Mouse (Mus musculus) CH12.LX (cell line): ENCODE data around the gene Pxn. TPM values are rescaled to one million over a fixed set of nuclear protein-coding genes. Genes with fewer than 3 reads are reported as not detected.
A peak's percentile ranks its signal among the peaks of the same experiment; 100 is the strongest.

Experiments used
- DNase-seq: peaks from one replicate; pipeline ENCODE4 v3.0.0-alpha.2; 2013; ENCODE audit errors: extremely low read depth
- H3K27ac ChIP-seq: 2 replicates; pipeline ENCODE4 v1.5.1; 2012; ENCODE audit warnings: low read depth, mild to moderate bottlenecking, control low read depth, moderate library complexity; ENCODE audit not compliant: insufficient read depth
- H3K27me3 ChIP-seq: replicated peaks from 2 replicates; pipeline ENCODE3; 2012; ENCODE audit warnings: inconsistent platforms
- H3K36me3 ChIP-seq, 2 experiments: replicated peaks in 1 of 2; 2 replicates each; pipeline versions ENCODE3 to v1.6.1; 2012; ENCODE audit warnings: inconsistent platforms in 1 of 2, low read length in 1 of 2, mild to moderate bottlenecking in 1 of 2, mixed read lengths in 1 of 2, moderate library complexity in 1 of 2; ENCODE audit not compliant: control insufficient read depth in 1 of 2, insufficient read depth in 1 of 2
- H3K4me1 ChIP-seq, 2 experiments: 2 replicates each; pipeline ENCODE4 v1.6.1; 2012; ENCODE audit warnings: inconsistent platforms in 1 of 2, moderate library complexity in 1 of 2; ENCODE audit not compliant: insufficient read depth in 2 of 2, control insufficient read depth in 1 of 2
- H3K4me2 ChIP-seq: 2 replicates; pipeline ENCODE4 v1.6.1; 2012; ENCODE audit warnings: low read depth, mild to moderate bottlenecking, control low read depth; ENCODE audit not compliant: poor library complexity, insufficient read depth, severe bottlenecking
- H3K4me3 ChIP-seq, 3 experiments: fragments of 150-350 bp in 1 of 3; sonication (generic) in 1 of 3; replicated peaks in 1 of 3; 2 replicates each; pipeline versions ENCODE3 to v1.5.1; 2011 to 2012; ENCODE audit warnings: low read depth in 2 of 3, low read length in 2 of 3, mild to moderate bottlenecking in 2 of 3, moderate library complexity in 2 of 3, control low read depth in 1 of 3, improper control_type of control experiment in 1 of 3, inconsistent platforms in 1 of 3, mixed read lengths in 1 of 3; ENCODE audit not compliant: poor library complexity in 1 of 3
- H3K79me2 ChIP-seq: replicated peaks from 2 replicates; pipeline ENCODE4 v1.6.1; 2012; ENCODE audit warnings: mild to moderate bottlenecking, moderate library complexity; ENCODE audit not compliant: control insufficient read depth, poor library complexity, insufficient read depth, severe bottlenecking; ENCODE audit errors: extremely low read depth
- H3K9ac ChIP-seq: 2 replicates; pipeline ENCODE4 v1.6.1; 2012; ENCODE audit warnings: low read depth, mild to moderate bottlenecking, control low read depth, moderate library complexity; ENCODE audit not compliant: insufficient read depth
- H3K9me3 ChIP-seq: replicated peaks from 2 replicates; pipeline ENCODE3; 2012; ENCODE audit warnings: low read length, inconsistent platforms, mixed read lengths
- CHD2 ChIP-seq: IDR thresholded peaks from 2 replicates; pipeline ENCODE4 v1.6.1; 2011; ENCODE audit warnings: low read length, improper control_type of control experiment
- ELF1 ChIP-seq: IDR thresholded peaks from 2 replicates; pipeline ENCODE4 v1.6.1; 2014; ENCODE audit warnings: low read depth, mild to moderate bottlenecking, inconsistent platforms, low read length, improper control_type of control experiment
- IRF4 ChIP-seq: IDR thresholded peaks from 2 replicates; pipeline ENCODE4 v1.6.1; 2014; ENCODE audit warnings: low read depth, mild to moderate bottlenecking, inconsistent platforms, low read length, improper control_type of control experiment
- JUN ChIP-seq: IDR thresholded peaks from 2 replicates; pipeline ENCODE4 v1.6.1; 2011; ENCODE audit warnings: low read depth, mild to moderate bottlenecking, low read length, improper control_type of control experiment, moderate library complexity; ENCODE audit not compliant: insufficient read depth
- JUND ChIP-seq: conservative IDR thresholded peaks from 2 replicates; pipeline ENCODE4 v1.6.1; 2011; ENCODE audit warnings: low read depth, low read length, improper control_type of control experiment
- KAT2A ChIP-seq: IDR thresholded peaks from 2 replicates; pipeline ENCODE4 v1.6.1; 2012; ENCODE audit warnings: low read length, improper control_type of control experiment, inconsistent platforms; ENCODE audit not compliant: insufficient replicate concordance
- MEF2A ChIP-seq: IDR thresholded peaks from 2 replicates; pipeline ENCODE4 v1.6.1; 2014; ENCODE audit warnings: low read depth, mild to moderate bottlenecking, inconsistent platforms, low read length, improper control_type of control experiment, borderline replicate concordance
- MYC ChIP-seq: IDR thresholded peaks from 2 replicates; pipeline ENCODE4 v1.6.1; 2011; ENCODE audit warnings: low read depth, mild to moderate bottlenecking, improper control_type of control experiment, low read length
- NELFE ChIP-seq: IDR thresholded peaks from 2 replicates; pipeline ENCODE4 v1.6.1; 2011; ENCODE audit warnings: low read depth, low read length, improper control_type of control experiment
- NRF1 ChIP-seq: IDR thresholded peaks from 2 replicates; pipeline ENCODE4 v1.6.1; 2014; ENCODE audit warnings: low read depth, mild to moderate bottlenecking, inconsistent platforms, low read length, improper control_type of control experiment, moderate library complexity
- POLR2A ChIP-seq: IDR thresholded peaks from 2 replicates; pipeline ENCODE4 v1.6.1; 2011; ENCODE audit warnings: low read depth, mild to moderate bottlenecking, improper control_type of control experiment, low read length
- POLR2AphosphoS2 ChIP-seq: IDR thresholded peaks from 2 replicates; pipeline ENCODE4 v1.6.1; 2011; ENCODE audit warnings: low read depth, low read length, improper control_type of control experiment
- SIN3A ChIP-seq: IDR thresholded peaks from 2 replicates; pipeline ENCODE4 v1.6.1; 2012; ENCODE audit warnings: low read length, improper control_type of control experiment, inconsistent platforms
- TBP ChIP-seq: conservative IDR thresholded peaks from 2 replicates; pipeline ENCODE4 v1.6.1; 2011; ENCODE audit warnings: low read depth, low read length, improper control_type of control experiment
- ZC3H11A ChIP-seq: IDR thresholded peaks from 2 replicates; pipeline ENCODE4 v1.6.1; 2012; ENCODE audit warnings: low read depth, mild to moderate bottlenecking, inconsistent platforms, low read length, improper control_type of control experiment
- ZKSCAN1 ChIP-seq: IDR thresholded peaks from 2 replicates; pipeline ENCODE4 v1.6.1; 2012; ENCODE audit warnings: low read depth, inconsistent platforms, low read length, improper control_type of control experiment, borderline replicate concordance
- ZMIZ1 ChIP-seq: IDR thresholded peaks from 2 replicates; pipeline ENCODE4 v1.6.1; 2012; ENCODE audit warnings: low read depth, mild to moderate bottlenecking, inconsistent platforms, low read length, improper control_type of control experiment
- dilution Hi-C: fragments of 300-500 bp; cut with MboI; formaldehyde crosslinking; loops from 2 replicates; pipeline ENCODE4 v1.14.3; 2020; ENCODE audit warnings: low sequenced_read_pairs; ENCODE audit not compliant: extremely low pct_unique_long_range_greater_than_20kb, extremely low pct_ligation_motif_present
- in situ Hi-C: fragments of 300-500 bp; cut with MboI; formaldehyde crosslinking; loops from 3 replicates; pipeline ENCODE4 v1.14.3; 2019; ENCODE audit warnings: low sequenced_read_pairs, low pct_ligation_motif_present, low pct_unique_long_range_greater_than_20kb, mixed read lengths
- polyA plus RNA-seq: library from polyadenylated mRNA; unstranded; fragments of >175 nt; gene quantifications from 2 replicates; pipeline ENCODE4 v1.2.1, GENCODE M21; 2012; ENCODE audit warnings: low read depth; ENCODE audit not compliant: insufficient read length
- total RNA-seq, 2 experiments: library from RNA; depleted of rRNA; stranded (reverse); fragments of 300-350 nt in 1 of 2; fragments of >200 nt in 1 of 2; gene quantifications; 2 replicates each; pipeline ENCODE4 v1.2.3; 2012 to 2014

The Pxn gene
- total and polyA plus RNA-seq, 3 experiments, result 17.0 to 43.4 (median 21.1) TPM

DNA sequence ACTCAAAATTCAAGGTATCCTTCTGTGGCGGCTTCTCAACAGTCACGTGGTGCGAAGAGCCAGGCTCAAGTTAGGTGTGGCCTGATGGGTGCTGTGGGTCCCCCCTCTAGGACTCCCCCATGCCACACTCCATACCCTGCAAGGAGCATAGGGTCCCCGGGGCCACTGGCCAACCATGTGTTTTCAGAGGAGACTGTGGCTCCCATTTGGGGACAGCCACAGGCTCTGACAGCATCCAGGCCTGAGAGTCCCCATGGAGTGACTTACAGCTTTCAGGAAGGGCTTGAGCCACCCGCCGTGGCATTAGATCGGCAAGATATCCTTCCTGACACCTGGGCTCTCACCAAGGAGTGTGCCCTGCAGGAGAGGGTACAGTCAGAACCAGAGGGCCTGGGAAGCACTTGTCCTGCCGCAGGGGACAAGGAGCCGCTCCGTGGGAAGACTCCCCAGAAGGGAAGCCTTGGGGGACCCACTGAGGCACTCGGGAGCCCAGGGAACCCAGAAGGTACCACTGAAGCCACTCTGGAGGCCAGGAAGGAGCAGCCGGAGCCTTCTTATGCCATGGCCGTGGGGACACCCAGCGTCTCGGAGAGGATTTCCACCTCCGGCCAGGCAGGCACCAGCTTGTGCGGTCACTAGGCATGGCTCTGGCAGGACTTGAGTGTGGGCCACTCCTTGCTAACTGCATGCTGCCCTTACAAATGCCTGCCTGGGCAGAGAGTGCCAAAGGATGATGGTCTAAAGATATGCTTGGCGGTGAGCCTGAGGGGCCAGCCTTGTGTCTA lies 42.2 kb downstream of the Pxn start:
- dilution Hi-C loops (no loop called here), in situ Hi-C loops (no loop called here)
- Histone ChIP-seq H3K79me2 (no peaks in the 10 kb centered on the region), H3K27me3 (no peaks in the 10 kb centered on the region), H3K4me1 (peaks cover 20 to 75% of the 10 kb centered on the region in 2 experiments), H3K4me3 (no peak overlapping the region), H3K4me2 (no peak overlapping the region), H3K9me3 (no peaks in the 10 kb centered on the region), H3K9ac (no peak overlapping the region), H3K36me3 (peaks cover 48 to 83% of the 10 kb centered on the region in 2 experiments), H3K27ac (no peak overlapping the region)
- no peak for DNase-seq
- no peak for TF ChIP-seq MEF2A
- no peak for TF ChIP-seq NELFE
- no peak for TF ChIP-seq POLR2AphosphoS2
- TF ChIP-seq, all 38 proteins: peak for 0

DNA sequence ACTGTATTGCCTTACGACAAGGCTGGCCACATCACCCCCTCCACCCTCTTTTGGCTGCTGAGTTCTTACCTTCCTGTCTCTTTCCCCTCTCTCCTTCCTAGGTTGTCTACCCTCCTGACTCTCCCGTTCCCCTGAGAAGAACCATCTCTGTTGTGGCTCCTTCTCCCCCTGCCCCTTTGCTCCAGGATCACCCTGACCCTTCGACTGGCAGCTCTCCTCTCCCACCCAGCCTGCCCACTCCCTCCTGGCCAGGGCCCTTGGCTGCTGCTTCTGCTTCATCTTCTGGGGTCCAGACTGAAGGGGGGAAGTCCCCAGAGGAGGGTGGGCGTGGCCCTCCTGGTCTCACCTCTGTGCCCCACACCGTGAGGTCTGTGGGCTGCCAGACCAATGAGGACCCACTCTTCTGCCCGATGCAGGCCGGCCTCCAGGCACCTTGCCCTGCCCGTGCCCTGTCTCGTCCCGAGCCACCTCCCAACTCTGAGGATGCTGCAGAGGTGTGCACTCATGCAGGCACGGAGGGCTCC lies 44.1 kb downstream of the Pxn start:
- peaks cover 54 to 99% of the 10 kb centered on the region in 2 experiments for H3K36me3 ChIP-seq
- no peak overlapping the region for H3K4me2 ChIP-seq
- in situ Hi-C loops, result no loop called here
- TF ChIP-seq JUN (no peak), TBP (no peak), CHD2 (no peak), ZC3H11A (no peak), ZMIZ1 (no peak), KAT2A (no peak), NRF1 (no peak), ELF1 (no peak), MYC (no peak), MEF2A (no peak), ZKSCAN1 (no peak), POLR2A (no peak), SIN3A (no peak), JUND (no peak), IRF4 (no peak)
- no peaks in the 10 kb centered on the region for H3K9me3 ChIP-seq
- peak overlapping the region in 1 of 3 experiments; percentile 20 for H3K4me3 ChIP-seq
- H3K9ac ChIP-seq, result no peak overlapping the region
- dilution Hi-C loops, result no loop called here
- DNase-seq, result no peak
- no peaks in the 10 kb centered on the region for H3K27me3 ChIP-seq
- H3K4me1 ChIP-seq, result peaks cover 9 to 62% of the 10 kb centered on the region in 2 experiments
- no peaks in the 10 kb centered on the region for H3K79me2 ChIP-seq
- H3K27ac ChIP-seq, result no peak overlapping the region
